Mouse (Mus musculus) kidney, adult 2 months (tissue): Measurements from ENCODE around the gene Dnah17. TPM values are rescaled to one million over a fixed set of nuclear protein-coding genes. Genes with fewer than 3 reads are reported as not detected.

ENCODE experiments used
- DNase-seq: peaks from one replicate; pipeline ENCODE4 v3.0.0; 2021
- H3K27ac ChIP-seq: fragments of 200-500 bp; 2 replicates; pipeline ENCODE4 v1.5.1; 2012; ENCODE audit warnings: low read depth, low read length, control low read depth, inconsistent platforms; ENCODE audit not compliant: insufficient read depth
- H3K27me3 ChIP-seq: fragments of 200-500 bp; replicated peaks from 2 replicates; pipeline ENCODE4 v1.6.1; 2012; ENCODE audit warnings: mild to moderate bottlenecking, moderate library complexity, low read length, inconsistent platforms; ENCODE audit not compliant: control insufficient read depth, insufficient read depth
- H3K36me3 ChIP-seq: fragments of 200-500 bp; 2 replicates; pipeline ENCODE4 v1.6.1; 2012; ENCODE audit warnings: mild to moderate bottlenecking, moderate library complexity, low read length, inconsistent platforms; ENCODE audit not compliant: control insufficient read depth, insufficient read depth
- H3K4me1 ChIP-seq: fragments of 200-500 bp; 2 replicates; pipeline ENCODE4 v1.6.1; 2011; ENCODE audit warnings: low read length; ENCODE audit not compliant: control insufficient read depth, insufficient read depth
- H3K4me3 ChIP-seq: fragments of 200-500 bp; 2 replicates; pipeline ENCODE4 v1.5.1; 2011; ENCODE audit warnings: mild to moderate bottlenecking, low read depth, low read length, control low read depth; ENCODE audit not compliant: insufficient read depth
- CTCF ChIP-seq: fragments of 200-500 bp; conservative IDR thresholded peaks from 2 replicates; pipeline ENCODE4 v1.5.1; 2011; ENCODE audit warnings: low read depth, mild to moderate bottlenecking, control low read depth, low read length, moderate library complexity, mixed read lengths; ENCODE audit not compliant: insufficient read depth, insufficient read length
- POLR2A ChIP-seq: fragments of 200-500 bp; IDR thresholded peaks from one replicate; pipeline ENCODE4 v1.6.1; 2011; ENCODE audit warnings: low read depth, low read length, control low read depth
- WGBS: fragments of 180-500 bp; shearing (Covaris S2); methylation state at CpG from one replicate; pipeline ENCODE4 v1.1.7; 2018; 5-methylcytosine and 5-hydroxymethylcytosine counted together
- polyA plus RNA-seq: library from polyadenylated mRNA; depleted of rRNA; stranded (reverse); fragments of >200 nt; gene quantifications from 2 replicates; pipeline ENCODE4 v1.2.3, GENCODE M21; 2012

The Dnah17 gene
- polyA plus RNA-seq, 1 experiment: 0.19 TPM

- Histone ChIP-seq H3K4me1 (no peaks in the 10 kb centered on the region), H3K4me3 (no peak overlapping the region), H3K36me3 (peaks cover 1% of the 10 kb centered on the region; the same call in 1 of the 2 replicates), H3K27ac (no peak overlapping the region), H3K27me3 (no peaks in the 10 kb centered on the region)
- TF ChIP-seq CTCF (no peak), POLR2A (no peak)
- 72% methylated on average over 11 of the region's 11 CpGs for WGBS
- DNase-seq: no peak
Measured at GRCm38 (mm10) chr11:118165681-118166080, 35.2 kb upstream of the Dnah17 start.

GRCm38 (mm10) chr11:118164566-118164965 is 34.1 kb upstream of the Dnah17 start:
- WGBS: 73% methylated on average over 8 of the region's 8 CpGs
- peaks cover 1% of the 10 kb centered on the region; the same call in 1 of the 2 replicates for H3K36me3 ChIP-seq
- H3K4me1 ChIP-seq: no peaks in the 10 kb centered on the region
- no peak overlapping the region for H3K27ac ChIP-seq
- H3K27me3 ChIP-seq: no peaks in the 10 kb centered on the region
- no peak for DNase-seq
- no peak for TF ChIP-seq POLR2A
- no peak for TF ChIP-seq CTCF
- no peak overlapping the region for H3K4me3 ChIP-seq

DNA sequence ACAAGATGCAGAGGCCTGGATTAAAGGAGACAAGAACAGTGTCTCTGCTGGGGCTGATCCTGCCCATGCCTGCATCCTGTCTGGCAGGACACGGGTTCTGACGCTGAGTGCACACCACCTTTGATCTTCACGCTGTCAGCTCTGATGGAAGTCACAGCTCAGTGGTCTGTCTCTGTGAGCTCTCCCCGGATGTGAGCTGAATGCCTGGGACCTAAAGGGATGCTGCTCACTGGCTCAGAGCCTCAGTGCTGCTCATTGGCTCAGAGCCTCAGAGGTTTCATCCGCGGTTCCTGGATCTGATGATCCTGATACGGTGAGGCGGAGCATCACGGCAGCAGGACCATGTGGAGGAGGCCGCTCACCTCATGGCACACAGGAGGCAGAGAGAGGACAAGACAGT is 31.8 kb upstream of the Dnah17 start:
- Histone ChIP-seq H3K36me3 (no peaks in the 10 kb centered on the region), H3K4me1 (no peaks in the 10 kb centered on the region), H3K27me3 (no peaks in the 10 kb centered on the region), H3K4me3 (no peak overlapping the region), H3K27ac (no peak overlapping the region)
- no peak for TF ChIP-seq POLR2A
- TF ChIP-seq CTCF: no peak
- 45% methylated on average over 10 of the region's 10 CpGs for WGBS
- DNase-seq: peak; percentile 44

- no peaks in the 10 kb centered on the region for H3K36me3 ChIP-seq
- no peaks in the 10 kb centered on the region for H3K4me1 ChIP-seq
- TF ChIP-seq CTCF: no peak
- no peak for TF ChIP-seq POLR2A
- 60% methylated on average over 6 of the region's 6 CpGs for WGBS
- no peaks in the 10 kb centered on the region for H3K27me3 ChIP-seq
- no peak overlapping the region for H3K27ac ChIP-seq
- no peak overlapping the region for H3K4me3 ChIP-seq
- no peak for DNase-seq
Measured at GRCm38 (mm10) chr11:118161240-118161639, 30.8 kb upstream of the Dnah17 start.

DNA sequence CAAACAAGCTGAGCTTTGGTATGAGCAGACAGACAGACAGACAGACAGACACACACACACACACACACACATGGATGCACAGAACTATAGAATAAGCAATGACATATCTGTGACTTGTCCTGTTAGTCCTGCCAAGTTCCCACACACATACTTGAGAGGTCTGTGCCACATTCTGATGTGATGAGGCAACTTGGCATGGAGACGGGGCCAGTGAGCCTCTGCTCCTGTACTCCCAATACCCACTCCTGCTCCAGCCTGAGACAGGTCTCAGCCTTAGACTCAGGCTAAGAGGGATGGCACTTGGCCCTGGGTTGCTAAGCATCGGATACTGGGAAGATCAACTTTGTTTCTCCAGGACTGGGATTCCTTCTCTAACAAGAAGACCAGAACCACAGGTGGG is 30.3 kb upstream of the Dnah17 start:
- H3K27me3 ChIP-seq: no peaks in the 10 kb centered on the region
- no peak overlapping the region for H3K27ac ChIP-seq
- no peaks in the 10 kb centered on the region for H3K36me3 ChIP-seq
- H3K4me3 ChIP-seq: no peak overlapping the region
- WGBS: 84% methylated on average over 2 of the region's 2 CpGs
- TF ChIP-seq POLR2A (no peak), CTCF (no peak)
- no peak for DNase-seq
- H3K4me1 ChIP-seq: no peaks in the 10 kb centered on the region

GRCm38 (mm10) chr11:118158753-118159152 is 28.3 kb upstream of the Dnah17 start:
- DNase-seq: no peak
- Histone ChIP-seq H3K36me3 (no peaks in the 10 kb centered on the region), H3K4me1 (no peaks in the 10 kb centered on the region), H3K4me3 (no peak overlapping the region), H3K27me3 (no peaks in the 10 kb centered on the region), H3K27ac (no peak overlapping the region)
- TF ChIP-seq CTCF (no peak), POLR2A (no peak)
- WGBS: 79% methylated on average over 4 of the region's 4 CpGs

GRCm38 (mm10) chr11:118156480-118157060 is 26.1 kb upstream of the Dnah17 start:
- no peak overlapping the region for H3K4me3 ChIP-seq
- TF ChIP-seq CTCF: no peak
- TF ChIP-seq POLR2A: no peak
- WGBS: 30% methylated on average over 8 of the region's 8 CpGs
- peak; percentile 46 for DNase-seq
- H3K4me1 ChIP-seq: no peaks in the 10 kb centered on the region
- H3K27me3 ChIP-seq: no peaks in the 10 kb centered on the region
- no peaks in the 10 kb centered on the region for H3K36me3 ChIP-seq
- H3K27ac ChIP-seq: peak overlapping the region; percentile 19; the same call in 1 of the 2 replicates

DNA sequence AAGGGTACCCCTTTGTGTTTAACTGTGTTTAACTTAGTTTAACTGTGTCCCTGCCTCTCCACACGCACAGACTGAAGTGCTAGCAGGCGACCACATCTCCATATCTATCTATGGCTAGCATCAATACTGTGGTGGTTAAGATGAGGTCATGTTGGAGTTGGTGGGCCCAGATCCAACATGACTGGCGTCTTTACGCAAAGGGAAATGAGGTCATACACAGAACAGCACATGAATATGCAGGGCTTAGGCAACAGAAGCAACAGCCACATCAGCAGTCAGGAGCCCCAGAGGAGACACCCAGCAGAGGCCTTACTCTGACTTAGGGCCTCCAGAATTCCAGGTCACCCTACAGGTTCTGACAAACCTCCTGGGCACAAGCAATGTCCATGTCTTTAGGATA is 22.5 kb upstream of the Dnah17 start:
- no peak for DNase-seq
- WGBS: 69% methylated on average over 4 of the region's 4 CpGs
- no peak overlapping the region for H3K27ac ChIP-seq
- no peaks in the 10 kb centered on the region for H3K27me3 ChIP-seq
- no peaks in the 10 kb centered on the region for H3K4me1 ChIP-seq
- H3K36me3 ChIP-seq: no peaks in the 10 kb centered on the region
- TF ChIP-seq CTCF (no peak), POLR2A (no peak)
- H3K4me3 ChIP-seq: no peak overlapping the region
